Mouse (Mus musculus) gastrocnemius, adult 2 months (tissue): ENCODE measurements around the gene Tas2r143. TPM values are rescaled to one million over a fixed set of nuclear protein-coding genes. Genes with fewer than 3 reads are reported as not detected.

Source experiments
- DNase-seq: peaks from one replicate; pipeline ENCODE4 v3.0.0; 2022
- H3K27ac ChIP-seq: fragments of 200-600 bp; 2 replicates; pipeline ENCODE4 v1.8.1; 2022; ENCODE audit warnings: mild to moderate bottlenecking
- H3K4me3 ChIP-seq: fragments of 200-600 bp; 2 replicates; pipeline ENCODE4 v1.8.1; 2022; ENCODE audit warnings: mild to moderate bottlenecking, moderate library complexity
- CTCF ChIP-seq: fragments of 200-600 bp; IDR thresholded peaks from 2 replicates; pipeline ENCODE4 v1.8.1; 2022; ENCODE audit warnings: antibody characterized with exemption, mild to moderate bottlenecking, moderate library complexity
- intact Hi-C: fragments of 180-260 bp; cut with DNase I; formaldehyde crosslinking; loops from one replicate; pipeline ENCODE4 v1.15.1; 2025
- total RNA-seq, 2 experiments: library from RNA; stranded (reverse); gene quantifications; 2 replicates each; pipeline ENCODE4 v1.2.3; 2021

Gene Tas2r143
- total RNA-seq, 2 experiments from 2014 or later: not detected

DNA sequence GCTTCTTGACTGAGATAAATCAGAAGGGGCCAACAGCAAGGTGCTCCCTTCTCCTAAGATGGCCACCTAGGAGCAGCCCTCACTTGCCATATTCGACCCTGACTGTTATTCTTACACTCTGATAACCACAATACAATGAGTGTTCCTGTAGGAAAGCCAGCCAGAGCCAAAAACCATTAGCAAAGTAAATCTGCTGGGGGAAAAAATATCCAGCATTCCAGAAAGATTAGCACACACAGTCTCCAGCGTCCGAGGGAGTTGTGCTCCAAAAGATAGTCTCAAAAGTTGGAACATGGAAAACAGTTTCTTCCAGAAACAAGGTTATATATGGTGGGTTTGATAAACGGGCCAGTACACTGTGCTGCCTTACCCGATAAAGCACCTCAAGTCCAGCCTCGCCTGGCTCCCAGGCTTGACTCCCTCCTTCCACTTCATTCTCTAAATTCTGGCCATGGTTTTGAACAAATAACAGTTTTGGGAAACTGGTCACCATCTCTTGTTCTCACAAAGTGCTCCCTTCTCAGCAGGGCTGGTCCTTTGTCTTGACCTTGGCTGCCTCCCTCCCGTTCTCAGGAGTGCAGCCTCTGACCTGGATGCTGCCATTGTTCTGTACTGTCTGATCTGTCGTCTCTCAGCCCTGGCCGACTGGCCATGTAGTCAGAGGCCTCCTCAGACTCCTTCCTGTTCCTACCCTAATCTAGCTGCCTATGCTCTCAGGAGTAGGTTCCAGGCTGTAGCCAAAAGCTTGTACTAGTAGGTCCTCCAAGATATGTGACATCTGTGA, 40.5 kb upstream of the Tas2r143 start:
- Histone ChIP-seq H3K27ac (peak overlapping the region; percentile 81), H3K4me3 (peak overlapping the region; percentile 26)
- no peak for DNase-seq
- intact Hi-C loops: no loop called here
- TF ChIP-seq CTCF: no peak

DNA sequence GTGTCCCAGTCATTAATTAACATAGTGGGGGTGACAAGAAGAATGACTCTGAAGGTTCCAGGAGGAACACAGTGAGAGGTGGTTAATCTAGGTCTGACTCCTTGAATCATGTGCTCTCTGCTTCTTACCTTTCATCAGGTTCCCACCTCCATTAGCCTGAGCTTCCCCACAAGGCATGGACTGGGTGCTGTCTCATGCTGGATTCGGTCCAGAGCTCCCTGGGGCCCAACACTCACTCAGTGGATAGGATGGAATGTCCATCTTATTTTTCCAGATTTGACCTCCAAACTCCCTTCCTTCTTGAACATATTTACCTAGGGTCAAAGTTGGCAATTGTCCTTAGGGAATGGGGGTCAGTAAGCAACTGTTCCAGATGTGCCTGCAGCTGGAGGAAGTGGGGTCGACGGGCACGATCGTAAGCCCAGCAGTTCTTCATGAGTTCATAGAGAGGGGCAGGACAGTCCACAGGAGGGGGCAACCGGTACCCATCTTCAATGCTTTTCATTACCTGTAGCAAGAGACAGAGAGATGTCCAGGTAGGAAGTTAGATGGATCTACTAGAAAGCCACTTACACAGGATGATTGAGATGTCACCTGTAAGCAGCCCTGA, 39.7 kb upstream of the Tas2r143 start:
- no peak for TF ChIP-seq CTCF
- peak overlapping the region; percentile 81 for H3K27ac ChIP-seq
- H3K4me3 ChIP-seq: no peak overlapping the region
- no peak for DNase-seq
- intact Hi-C loops: no loop called here

DNA sequence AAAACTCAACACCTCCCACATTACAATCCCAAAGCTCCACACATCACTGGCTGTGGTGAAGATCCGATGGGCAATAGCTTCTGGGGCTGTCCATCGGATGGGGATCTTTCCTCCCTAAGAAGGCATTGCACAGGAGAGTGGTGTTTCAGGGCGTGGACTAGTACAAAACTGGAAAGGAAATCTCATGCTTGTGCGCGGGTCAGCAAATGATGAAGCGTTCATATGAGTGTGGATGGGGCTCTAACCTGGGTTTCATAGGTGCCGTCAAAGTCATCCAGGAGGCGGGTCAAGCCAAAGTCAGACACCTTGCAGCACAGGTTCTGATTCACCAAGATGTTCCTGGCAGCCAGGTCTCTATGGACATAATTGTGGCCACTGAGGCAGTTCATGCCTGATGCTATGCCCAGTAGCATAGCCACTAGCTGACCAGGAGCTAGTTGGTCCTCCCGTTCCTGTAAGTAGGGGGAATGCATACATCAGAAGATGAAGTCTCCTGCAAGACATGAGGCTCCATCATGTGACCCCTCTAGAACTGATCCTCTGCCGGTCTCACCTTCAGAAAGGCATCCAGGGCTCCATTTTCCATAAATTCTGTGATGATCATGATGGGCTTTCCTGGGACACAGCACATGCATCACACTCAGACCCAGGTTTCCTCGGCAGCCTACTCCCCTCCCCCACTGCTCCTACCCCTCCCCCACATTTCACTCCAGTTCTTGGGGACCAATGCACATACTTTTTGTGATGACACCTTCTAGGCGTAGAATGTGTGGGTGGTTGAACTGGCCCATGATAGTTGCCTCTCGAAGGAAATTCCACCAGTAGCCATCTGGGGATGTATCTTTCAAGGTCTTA, 38.8 kb upstream of the Tas2r143 start:
- intact Hi-C loops: no loop called here
- DNase-seq: no peak
- no peak for TF ChIP-seq CTCF
- H3K27ac ChIP-seq: no peak overlapping the region
- no peak overlapping the region for H3K4me3 ChIP-seq

DNA sequence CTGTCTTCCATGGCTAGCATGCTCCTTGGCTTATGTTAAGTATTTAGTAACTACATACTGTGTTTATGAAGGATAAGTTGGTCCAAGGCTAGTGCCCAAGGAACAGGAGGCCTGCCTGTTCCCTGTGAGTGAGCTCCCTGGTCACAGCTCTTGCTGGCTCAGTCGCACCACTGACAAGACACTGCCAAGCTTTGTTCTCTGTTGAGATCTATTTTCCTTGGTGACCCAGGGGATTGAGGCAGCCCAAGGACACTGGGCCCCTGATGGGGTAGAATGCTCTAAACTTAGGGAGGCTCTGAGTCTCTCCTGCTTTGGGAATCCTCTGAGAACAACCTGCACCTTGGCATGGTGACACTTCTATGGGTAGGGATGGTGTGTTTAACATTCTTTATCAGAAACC, 38.0 kb upstream of the Tas2r143 start:
- Histone ChIP-seq H3K27ac (no peak overlapping the region), H3K4me3 (no peak overlapping the region)
- TF ChIP-seq CTCF: no peak
- no peak for DNase-seq
- intact Hi-C loops: no loop called here

DNA sequence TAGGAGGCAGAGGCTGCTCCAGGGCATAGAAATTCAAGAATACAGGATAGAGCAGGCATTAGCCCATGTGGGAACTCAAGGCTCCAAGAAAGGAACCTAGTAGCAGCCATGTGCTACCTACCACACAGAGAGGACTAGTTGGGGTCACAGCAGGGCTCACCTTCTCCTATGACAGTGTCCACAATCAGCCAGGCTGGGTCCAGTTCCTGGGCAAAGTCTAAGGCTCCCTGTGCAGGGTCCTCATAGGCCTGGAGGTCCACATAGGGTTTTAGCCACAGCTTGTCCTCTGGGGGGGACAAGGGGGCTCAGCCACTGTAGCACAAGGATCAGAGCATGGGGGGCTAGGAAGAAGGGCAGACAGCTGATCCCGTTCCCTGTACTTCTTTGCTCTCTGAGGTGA, 37.5 kb upstream of the Tas2r143 start:
- intact Hi-C loops: no loop called here
- H3K27ac ChIP-seq: no peak overlapping the region
- no peak for TF ChIP-seq CTCF
- H3K4me3 ChIP-seq: no peak overlapping the region
- DNase-seq: no peak

DNA sequence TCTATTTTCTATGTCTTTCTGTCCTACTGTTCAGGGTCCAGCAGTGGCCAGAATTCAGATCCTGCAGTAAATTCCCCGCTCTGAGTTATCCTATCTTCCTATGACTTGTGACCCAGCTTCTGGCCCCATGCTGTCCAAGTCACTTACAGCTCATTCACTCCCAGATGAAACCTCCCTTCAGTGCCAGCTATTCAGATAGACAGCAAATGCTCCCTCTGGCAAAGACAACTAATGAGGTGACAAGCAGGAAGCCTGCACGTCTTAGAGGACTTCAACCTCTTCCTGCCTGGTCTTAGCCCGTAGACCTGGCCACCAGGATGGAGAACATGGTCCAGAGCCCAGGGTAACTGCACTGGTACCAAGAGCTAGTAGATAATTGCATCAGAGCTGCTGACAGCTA, 37.1 kb upstream of the Tas2r143 start:
- intact Hi-C loops: no loop called here
- no peak for TF ChIP-seq CTCF
- no peak overlapping the region for H3K4me3 ChIP-seq
- no peak for DNase-seq
- no peak overlapping the region for H3K27ac ChIP-seq

DNA sequence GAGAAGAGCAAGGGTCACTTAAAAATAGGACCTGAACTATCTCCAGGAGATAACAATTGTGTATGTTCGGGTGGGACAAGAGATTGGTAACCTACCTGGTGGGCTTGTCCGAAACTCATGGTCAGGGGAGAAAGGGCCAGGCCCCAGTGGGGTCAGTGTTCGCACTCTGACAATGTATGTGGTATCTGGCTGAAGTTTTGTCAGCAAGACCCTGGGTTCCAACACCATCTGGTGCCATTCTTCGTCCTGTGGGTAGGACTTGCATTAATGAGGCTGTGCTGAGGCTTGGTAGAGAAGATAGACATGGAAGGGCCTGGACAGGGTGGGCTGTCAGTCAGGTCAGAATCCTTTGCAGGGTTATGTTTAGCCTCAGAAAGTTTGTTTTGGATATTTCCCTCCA, 36.0 kb upstream of the Tas2r143 start:
- no peak for TF ChIP-seq CTCF
- intact Hi-C loops: no loop called here
- H3K4me3 ChIP-seq: no peak overlapping the region
- no peak for DNase-seq
- no peak overlapping the region for H3K27ac ChIP-seq

DNA sequence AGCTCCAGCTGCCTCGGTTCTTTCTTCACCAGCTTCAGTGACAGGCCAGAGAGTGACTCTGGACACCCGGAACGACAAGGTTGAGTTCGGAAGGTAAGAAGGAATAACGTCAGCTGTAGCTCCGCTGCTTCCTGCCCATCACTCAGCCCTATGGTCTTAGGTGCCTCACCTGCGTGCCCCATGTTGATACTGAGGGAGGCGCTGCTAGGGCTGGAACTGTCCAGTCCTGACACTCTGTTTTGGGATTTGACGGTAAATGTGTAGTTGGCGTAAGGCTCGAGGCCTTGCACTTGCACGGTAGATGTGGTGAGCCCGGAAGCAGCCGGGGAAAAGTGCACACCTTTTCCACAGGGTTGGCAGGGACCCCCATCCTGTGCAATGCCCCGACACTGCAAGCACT, 35.4 kb upstream of the Tas2r143 start:
- no peak for DNase-seq
- H3K4me3 ChIP-seq: no peak overlapping the region

DNA sequence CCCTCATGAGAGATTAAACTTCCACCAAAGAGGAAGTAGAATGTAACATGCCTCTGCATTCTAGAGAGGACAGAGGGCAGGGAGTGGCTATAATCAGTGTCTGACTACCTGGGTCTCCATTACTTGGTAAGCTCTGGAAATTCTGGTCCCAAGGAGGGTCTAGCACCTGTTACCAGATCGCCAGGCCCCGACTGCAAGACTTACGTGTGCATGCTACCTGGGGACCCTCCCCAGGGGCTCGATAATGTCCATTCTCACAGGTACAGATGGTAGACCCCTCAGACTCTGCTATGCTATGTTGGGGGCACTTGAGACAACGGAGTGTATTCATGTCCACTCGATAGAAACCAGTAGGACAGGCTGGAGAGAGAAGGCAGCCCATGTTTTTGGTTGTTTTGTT, 34.8 kb upstream of the Tas2r143 start:
- intact Hi-C loops: no loop called here
- H3K27ac ChIP-seq: no peak overlapping the region
- H3K4me3 ChIP-seq: no peak overlapping the region
- TF ChIP-seq CTCF: no peak
- no peak for DNase-seq

More for the DNA sequence above, 35.4 kb upstream of the Tas2r143 start:
- intact Hi-C loops: no loop called here
- TF ChIP-seq CTCF: no peak
- H3K27ac ChIP-seq: no peak overlapping the region

DNA sequence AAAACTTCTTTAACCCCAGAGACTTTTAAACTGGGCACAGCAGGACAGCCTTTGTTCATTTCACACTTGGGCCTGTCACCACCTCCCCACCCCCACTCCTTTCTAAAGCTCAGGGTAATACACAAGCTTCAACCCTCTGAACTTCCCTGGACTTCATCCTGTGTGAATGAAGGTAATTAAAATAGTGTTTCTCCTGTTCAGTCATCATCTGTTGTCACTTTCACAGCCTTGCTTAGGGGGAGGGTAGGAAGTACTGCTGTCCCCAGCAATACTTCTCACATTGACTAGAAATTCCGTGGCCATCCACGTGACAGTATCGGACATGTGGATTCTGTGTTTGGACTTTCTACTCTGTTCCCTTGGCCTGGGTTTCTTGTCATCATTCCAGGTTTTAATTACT, 30.2 kb upstream of the Tas2r143 start:
- no peak for DNase-seq
- intact Hi-C loops: no loop called here
- H3K4me3 ChIP-seq: no peak overlapping the region
- no peak for TF ChIP-seq CTCF
- H3K27ac ChIP-seq: no peak overlapping the region

DNA sequence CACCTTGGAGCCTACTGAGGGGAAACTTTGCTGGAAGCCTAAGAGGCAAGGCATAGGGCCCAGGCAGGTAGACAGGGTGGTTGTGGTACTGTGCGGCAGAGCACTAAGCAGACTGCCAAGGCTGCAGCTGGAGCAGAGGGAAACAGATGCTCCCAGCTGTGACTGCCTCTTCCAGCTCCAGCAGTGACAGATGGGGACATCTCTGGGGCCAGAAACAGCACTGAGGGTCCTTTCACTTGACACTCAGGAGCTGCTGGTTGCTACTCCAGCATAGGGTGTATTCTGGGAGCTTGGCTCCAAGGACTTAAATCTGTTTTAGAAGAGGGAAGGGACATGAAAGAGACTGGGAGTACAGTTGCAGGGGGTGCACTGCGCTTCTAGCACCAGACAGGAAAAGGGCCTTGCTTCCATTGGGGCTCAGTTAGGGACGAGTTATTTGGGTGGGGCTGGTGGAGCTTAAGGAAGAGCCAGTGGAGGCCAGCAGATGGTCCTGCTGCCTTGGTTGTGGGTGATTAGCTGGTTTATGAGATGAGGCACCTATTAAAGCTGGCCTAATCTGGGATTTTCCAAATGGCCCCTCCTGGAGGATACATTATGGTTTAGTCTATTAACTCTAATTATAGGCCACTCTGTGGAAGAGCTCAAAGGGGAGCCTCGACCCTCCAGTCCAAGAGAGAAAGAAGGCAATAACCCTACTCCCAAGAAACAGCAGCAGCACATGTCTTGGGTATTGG, 29.2 kb upstream of the Tas2r143 start:
- Histone ChIP-seq H3K4me3 (no peak overlapping the region), H3K27ac (peak overlapping the region; percentile 24; the same call in 1 of the 2 replicates)
- DNase-seq: no peak
- TF ChIP-seq CTCF: no peak
- intact Hi-C loops: no loop called here

DNA sequence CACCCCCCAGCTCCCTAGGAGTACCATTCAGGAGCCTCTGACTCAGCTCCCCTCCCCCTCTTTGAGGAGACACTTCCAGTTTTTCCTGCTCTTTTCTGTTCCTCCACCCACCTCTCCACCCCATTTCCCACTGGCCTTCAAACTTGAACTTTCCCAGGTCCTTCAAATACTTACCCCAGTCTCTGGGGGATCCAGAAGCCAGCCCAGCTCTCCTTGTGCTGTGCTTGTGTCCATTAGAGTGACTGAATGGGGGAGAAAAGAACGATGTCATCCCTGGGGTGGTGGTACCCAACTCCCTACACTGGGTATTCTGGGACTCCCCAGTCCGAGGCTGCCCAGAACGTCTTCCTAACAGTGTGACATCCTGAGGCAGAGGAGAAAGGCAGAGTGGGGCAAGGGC, 28.0 kb upstream of the Tas2r143 start:
- no peak for DNase-seq
- intact Hi-C loops: loop anchor here (2.0 kb wide), 1 partner anchor 21 kb away; no protein-coding TSS in a partner anchor
- no peak overlapping the region for H3K4me3 ChIP-seq
- H3K27ac ChIP-seq: peak overlapping the region; percentile 71
- TF ChIP-seq CTCF: no peak

DNA sequence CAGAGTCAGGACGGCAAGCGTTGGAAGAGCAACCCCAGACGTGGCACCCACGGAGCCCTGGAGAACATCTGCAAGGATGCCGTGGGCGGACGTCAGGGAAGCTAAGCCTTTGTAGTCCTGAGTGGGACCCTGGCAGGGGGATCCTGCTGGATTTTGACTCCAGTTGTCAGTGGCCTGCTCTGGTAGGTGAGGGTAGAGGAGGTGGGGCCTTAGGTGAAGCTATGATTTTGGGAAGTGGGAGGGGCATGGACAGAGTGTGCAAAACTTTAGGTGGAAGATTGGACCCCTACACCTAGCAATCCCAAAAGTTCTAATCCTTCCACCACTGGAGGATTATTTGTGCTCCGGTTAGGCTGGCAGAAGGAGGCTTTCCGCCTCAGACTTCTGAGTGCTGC, 27.6 kb upstream of the Tas2r143 start:
- intact Hi-C loops: loop anchor here (2.0 kb wide), 1 partner anchor 22 kb away; no protein-coding TSS in a partner anchor
- no peak for TF ChIP-seq CTCF
- no peak overlapping the region; the same call in 1 of the 2 replicates for H3K4me3 ChIP-seq
- H3K27ac ChIP-seq: peak overlapping the region; percentile 71
- no peak for DNase-seq
